22 mouse cellular contexts compared by ENCODE assay signal in the genomic region with DNA sequence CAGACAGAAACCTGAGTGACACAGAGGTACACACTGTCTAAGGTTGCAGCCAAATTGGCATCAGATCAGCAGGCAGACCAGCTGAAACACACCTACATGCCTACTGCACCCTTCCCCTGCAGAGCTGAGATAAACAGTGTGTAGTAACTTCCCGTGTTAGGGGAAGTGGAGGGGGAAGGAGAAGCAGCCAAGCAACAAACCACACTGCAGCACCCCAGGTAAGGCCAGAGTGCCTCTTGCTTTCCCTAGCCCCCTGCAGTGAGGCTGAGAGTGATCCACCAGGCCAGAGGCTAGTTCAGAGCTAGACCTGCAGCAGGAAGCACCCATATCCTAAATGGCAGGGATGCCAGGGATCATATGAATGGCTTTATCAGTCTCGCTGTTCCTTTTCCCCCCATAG. TPM values are rescaled to one million over a fixed set of nuclear protein-coding genes. Genes with fewer than 3 reads are reported as not detected.
DNase-seq lines count a peak whose midpoint lies in the region; ATAC-seq and TF ChIP-seq lines count a peak whose summit lies in the region.
"Not testable (repeated sequence)": the region's sequence is repeated elsewhere in the genome, so short reads cannot be mapped to it uniquely, and the experiment has no call there.
"Had no signal": no experiment of that assay in that cellular context is flagged by ENCODE, and none has a peak within 500 bp of the region (broad histone marks: within the 10 kb centered on the region; RNA-seq: fewer than 3 reads in every experiment).

No protein-coding gene starts in this region.

- ATAC-seq in CD4-positive, CD25-positive, alpha-beta regulatory T cell, adult 4 months, result peak; percentile 41
- peak; percentile 74 for ATAC-seq in common myeloid progenitor, adult 5-6 weeks (replicated peaks; ENCODE audit: low read depth, poor library complexity, severe bottlenecking)
- not testable (repeated sequence) for ATAC-seq in liver, postnatal 0 days
- ATAC-seq in megakaryocyte progenitor cell, adult 5-6 weeks (replicated peaks; ENCODE audit: poor library complexity), result peak; percentile 95

- not testable (repeated sequence) for DNase-seq in liver, postnatal 0 days
- DNase-seq in spleen, adult 18-20 months, result peak; percentile 63 to 67
- peak; percentile 87 to 88 for DNase-seq in spleen, postnatal 36 days (ENCODE audit: low spot score in 2 of 2)

- H3K4me1 ChIP-seq in liver, postnatal 0 days (ENCODE audit: insufficient read depth), result not testable (repeated sequence)

- not testable (repeated sequence) for H3K36me3 ChIP-seq in liver, postnatal 0 days (replicated peaks; ENCODE audit: insufficient read depth, low read length)

- TF ChIP-seq CTCF in liver, postnatal 0 days (IDR thresholded peaks at IDR 0.05; ENCODE audit: low read depth), result not testable (repeated sequence)

- 27% methylated on average over 2 of the region's 2 CpGs for WGBS in liver, postnatal 0 days (ENCODE audit: insufficient replicate concordance)

- H3K9ac ChIP-seq in liver, postnatal 0 days (replicated peaks), result not testable (repeated sequence)

- H3K27me3 ChIP-seq in liver, postnatal 0 days (ENCODE audit: insufficient read depth, low read length), result not testable (repeated sequence)

- TF ChIP-seq EP300 in liver, postnatal 0 days (IDR thresholded peaks at IDR 0.05; ENCODE audit: low read depth), result not testable (repeated sequence)

- not testable (repeated sequence) for H3K9me3 ChIP-seq in liver, postnatal 0 days (ENCODE audit: low read length)

- not testable (repeated sequence) for H3K4me2 ChIP-seq in liver, postnatal 0 days (ENCODE audit: low read depth, low read length)

- H3K4me3 ChIP-seq in liver, postnatal 0 days (ENCODE audit: low read depth, low read length), result not testable (repeated sequence)

- peak overlapping the region; percentile 39; the same call in 1 of the 2 replicates for H3K27ac ChIP-seq in liver, postnatal 0 days (ENCODE audit: low read depth)

RNA-seq across cellular contexts. Expression of a gene that starts 7.9 kb away (rescaled TPM):
- polyA plus RNA-seq in CD4-positive, CD25-positive, alpha-beta regulatory T cell, adult 4 months (2017; shearing (Covaris generic)), result 1 to 10 TPM in 1 of 2 experiments, under 1 TPM in 1; 0.38 to 6.6 TPM
- total RNA-seq in common myeloid progenitor, adult 5-6 weeks (2017), result 0.64 and 1.6 TPM in 2 replicates
- 4.8 and 5.8 TPM in 2 replicates for polyA plus RNA-seq in liver, postnatal 0 days (2015; fragmentation: Nextera tagmentation; extraction: Ambion mirVana)
- 6.5 and 10.8 TPM in 2 replicates for total RNA-seq in megakaryocyte progenitor cell, adult 5-6 weeks (2015)
- 2.0 and 5.6 TPM in 2 replicates for total RNA-seq in megakaryocyte progenitor cell, adult 5-6 weeks (2017)
- total RNA-seq: hindbrain, postnatal 0 days had no signal
- polyA plus RNA-seq: heart, embryonic 10.5 days had no signal

RNA-seq across cellular contexts. Expression of a gene that starts 23.7 kb away (rescaled TPM):
- under 1 TPM; 0.22 to 0.52 TPM for polyA plus RNA-seq in CD4-positive, CD25-positive, alpha-beta regulatory T cell, adult 4 months (2017; shearing (Covaris generic))
- total RNA-seq in common myeloid progenitor, adult 5-6 weeks (2017), result not detected in 2 replicates
- not detected in 2 replicates for polyA plus RNA-seq in liver, postnatal 0 days (2015; fragmentation: Nextera tagmentation; extraction: Ambion mirVana)
- not detected in 2 replicates for total RNA-seq in megakaryocyte progenitor cell, adult 5-6 weeks (2015)
- total RNA-seq in megakaryocyte progenitor cell, adult 5-6 weeks (2017), result not detected in 2 replicates
- total RNA-seq: adrenal gland, adult 2 months; adrenal gland, postnatal 25 days; gastrocnemius, adult 2 months; gastrocnemius, postnatal 25 days; heart, adult 18-20 months; heart, postnatal 10 days; heart, postnatal 4 days; hindbrain, postnatal 0 days had no signal
- polyA plus RNA-seq: adrenal gland, adult 2 months; embryonic facial prominence, embryonic 11.5 days; embryonic facial prominence, embryonic 15.5 days; erythroblast, embryonic 14.5 days; forebrain, embryonic 10.5 days; forebrain, embryonic 14.5 days; heart, embryonic 10.5 days; heart, embryonic 14.5 days; hindbrain, embryonic 13.5 days; hindbrain, postnatal 0 days had no signal
